Mouse (Mus musculus): ENCODE measurements at regions not wholly inside any gene's neighbourhood (a gene's known extent, or its start where the extent isn't known, plus 50 kb on each side); places are given as distances from the start of the nearest gene placed in this dataset.

- no peak for DNase-seq
Measured at GRCm38 (mm10) chr12:110332616-110333154, 53.8 kb downstream of the Dio3 start.

GRCm38 (mm10) chr12:110334609-110335008 lies 55.7 kb downstream of the Dio3 start:
- DNase-seq: no peak

DNA sequence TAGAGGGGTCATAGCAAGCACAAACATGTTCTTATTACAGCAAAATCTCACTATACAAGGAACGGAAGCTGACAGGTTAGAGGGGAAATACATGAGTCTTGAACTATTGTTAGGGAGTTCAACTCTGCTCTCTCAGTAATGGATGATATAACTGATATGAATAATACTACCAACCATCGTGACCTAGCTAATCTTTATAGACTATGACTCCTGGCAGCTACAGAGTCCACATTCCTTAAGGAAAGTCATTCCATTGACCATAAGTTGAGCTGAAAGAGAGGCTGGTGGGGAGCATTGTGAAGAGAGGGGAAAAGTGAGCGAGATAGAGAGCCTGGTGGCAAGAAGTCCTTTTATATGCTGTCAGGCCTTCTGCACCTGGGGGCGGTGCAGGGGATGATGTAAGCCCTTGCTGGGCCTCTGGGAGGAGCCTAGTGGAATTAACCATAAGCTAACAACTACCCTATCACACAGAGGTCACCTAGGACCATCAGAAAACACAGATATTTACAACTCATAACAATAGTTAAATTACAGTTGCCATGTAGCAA lies 65.5 kb downstream of the Dio3 start:
- DNase-seq: no peak

GRCm38 (mm10) chr12:110349621-110350020 lies 70.8 kb downstream of the Dio3 start:
- DNase-seq: no peak

GRCm38 (mm10) chr12:110355851-110356250 lies 77.0 kb downstream of the Dio3 start:
- DNase-seq: no peak

DNA sequence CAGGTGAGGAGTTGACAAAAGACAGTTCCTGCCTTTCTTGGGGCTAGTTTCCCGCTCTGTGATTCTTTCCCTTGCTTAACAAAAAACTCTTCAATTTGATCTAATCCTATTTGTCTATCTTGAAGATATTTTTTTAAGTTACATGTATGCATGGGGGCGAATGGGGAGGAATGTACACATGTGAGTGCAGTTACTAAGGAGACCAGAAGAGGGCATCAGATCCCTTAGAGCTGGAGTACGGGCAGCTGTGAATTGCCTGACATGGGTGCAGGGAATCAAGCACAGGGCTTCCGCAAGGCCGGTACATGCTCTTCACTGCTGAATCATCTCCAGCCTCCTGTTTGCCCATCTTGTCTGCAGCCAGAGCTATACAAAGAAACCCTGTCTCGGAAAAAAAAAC lies 79.8 kb upstream of the Ppp2r5c start:
- no peak for DNase-seq

GRCm38 (mm10) chr12:110367822-110368221 lies 79.1 kb upstream of the Ppp2r5c start:
- no peak for DNase-seq

GRCm38 (mm10) chr12:110371886-110372690 lies 74.8 kb upstream of the Ppp2r5c start:
- no peak for DNase-seq

DNA sequence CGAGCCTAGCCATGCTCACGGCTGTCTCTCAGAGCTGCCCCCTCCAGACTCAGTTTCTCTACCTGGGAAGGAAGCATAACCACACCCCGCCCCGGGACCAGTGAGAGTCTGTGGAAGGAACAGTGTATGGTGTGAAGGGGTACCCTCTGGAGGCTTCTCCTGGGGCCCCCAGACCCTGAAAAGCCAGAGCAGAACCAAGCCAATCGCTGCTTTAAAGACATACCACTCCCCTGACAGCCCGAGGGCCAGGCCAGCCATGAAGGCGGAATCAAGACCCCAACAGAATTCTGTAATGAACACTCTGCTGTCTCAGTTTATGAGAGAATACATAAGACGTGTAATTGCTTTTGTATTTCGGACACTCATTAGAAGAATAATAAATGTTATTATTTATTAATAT lies 73.9 kb upstream of the Ppp2r5c start:
- no peak for DNase-seq

- DNase-seq: peak; percentile 72
Measured at GRCm38 (mm10) chr12:110373408-110374065, 73.4 kb upstream of the Ppp2r5c start.

GRCm38 (mm10) chr12:110375139-110375538 lies 71.8 kb upstream of the Ppp2r5c start:
- DNase-seq: no peak

DNA sequence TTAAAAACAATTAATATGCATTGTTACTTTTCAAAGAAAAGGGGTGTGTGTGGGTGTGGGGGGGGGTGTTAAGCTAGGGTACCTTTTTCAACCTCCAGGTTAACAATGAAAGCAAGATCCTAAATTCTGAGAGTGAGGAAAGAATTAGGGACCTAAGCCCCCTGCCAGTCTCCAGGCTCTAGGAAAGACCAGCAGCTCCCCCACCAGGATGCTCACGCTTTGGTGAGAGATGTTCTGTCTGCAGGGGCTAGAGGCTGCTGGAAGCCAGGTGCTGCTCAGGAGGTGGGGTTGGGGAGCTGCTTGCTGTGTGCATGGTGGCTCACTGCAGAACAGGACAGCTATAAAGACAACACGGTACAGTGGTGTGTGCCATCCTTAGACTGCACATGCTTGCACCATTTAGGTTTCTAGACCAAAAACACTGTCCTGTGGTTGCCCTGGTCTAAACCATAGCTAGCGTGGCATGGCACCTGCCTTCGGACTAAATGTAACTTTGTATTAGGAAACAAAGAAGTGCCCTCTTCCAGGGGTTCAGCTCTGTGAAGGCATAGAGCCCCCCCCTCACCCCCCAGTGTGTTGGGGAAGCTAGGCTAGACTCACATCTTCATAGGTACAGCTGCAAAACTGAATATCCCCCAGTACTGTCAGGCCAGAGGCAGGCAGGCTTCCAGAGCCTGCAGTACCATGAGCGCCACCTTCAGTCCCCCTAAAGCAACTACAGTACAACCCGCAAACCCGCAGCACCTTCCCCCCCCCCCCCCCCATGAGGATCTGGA lies 70.7 kb upstream of the Ppp2r5c start:
- DNase-seq: no peak

DNA sequence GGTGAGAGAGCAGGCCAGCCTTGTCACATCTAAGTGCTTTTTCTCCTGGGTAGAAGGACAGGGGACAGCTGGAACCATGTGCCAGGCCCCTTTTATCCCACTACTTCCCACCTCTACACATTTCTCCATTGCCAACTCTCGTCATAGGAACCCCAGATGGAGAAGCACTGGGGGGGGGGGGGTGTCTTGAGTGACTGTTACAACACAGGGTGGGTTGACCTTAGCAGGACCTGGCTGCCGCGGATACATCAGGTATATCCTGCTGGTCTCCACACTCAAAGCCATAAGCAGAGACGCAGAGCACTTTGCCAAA lies 70.1 kb upstream of the Ppp2r5c start:
- DNase-seq: no peak

- no peak for DNase-seq
Measured at GRCm38 (mm10) chr12:110377306-110377705, 69.6 kb upstream of the Ppp2r5c start.

DNA sequence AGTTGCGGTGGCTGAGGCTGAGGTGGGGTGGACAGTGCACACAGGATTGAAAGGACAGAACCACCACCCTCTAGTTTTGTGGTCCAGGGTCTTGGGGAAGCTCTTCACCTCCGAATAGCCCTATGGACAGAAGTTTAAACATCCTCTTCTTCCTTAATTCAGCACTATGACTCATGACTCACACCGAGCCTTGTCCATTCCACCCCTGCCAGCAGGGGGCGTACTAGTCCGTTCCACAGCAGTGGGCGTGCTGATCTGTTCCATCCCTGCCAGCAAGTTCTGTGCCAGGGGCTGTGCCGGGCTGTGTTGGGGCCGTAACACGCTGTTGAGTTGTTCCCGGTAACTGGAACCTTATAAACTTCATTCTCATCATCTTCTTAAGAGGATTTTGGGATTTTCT lies 69.2 kb upstream of the Ppp2r5c start:
- peak; percentile 36 for DNase-seq

DNA sequence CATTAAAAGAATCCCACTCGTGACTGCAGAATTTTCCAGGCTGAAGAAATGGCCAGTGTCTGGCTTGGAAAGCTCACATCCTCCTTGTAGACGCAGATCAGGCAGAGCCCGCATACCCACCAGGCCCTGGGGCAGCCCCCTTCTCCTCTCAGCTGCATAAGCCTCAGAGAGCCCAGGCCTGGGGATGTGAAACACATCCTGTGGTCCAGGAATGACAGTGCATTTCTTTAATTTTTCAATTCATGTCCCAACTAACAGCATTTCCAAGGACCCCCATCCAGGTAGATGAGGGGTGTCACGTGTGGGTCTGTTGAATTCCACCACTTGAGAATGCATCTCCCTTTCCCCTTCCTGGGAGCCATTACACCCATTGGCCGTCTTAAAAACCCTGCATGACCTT lies 68.6 kb upstream of the Ppp2r5c start:
- no peak for DNase-seq

GRCm38 (mm10) chr12:110379721-110380120 lies 67.2 kb upstream of the Ppp2r5c start:
- DNase-seq: no peak

DNA sequence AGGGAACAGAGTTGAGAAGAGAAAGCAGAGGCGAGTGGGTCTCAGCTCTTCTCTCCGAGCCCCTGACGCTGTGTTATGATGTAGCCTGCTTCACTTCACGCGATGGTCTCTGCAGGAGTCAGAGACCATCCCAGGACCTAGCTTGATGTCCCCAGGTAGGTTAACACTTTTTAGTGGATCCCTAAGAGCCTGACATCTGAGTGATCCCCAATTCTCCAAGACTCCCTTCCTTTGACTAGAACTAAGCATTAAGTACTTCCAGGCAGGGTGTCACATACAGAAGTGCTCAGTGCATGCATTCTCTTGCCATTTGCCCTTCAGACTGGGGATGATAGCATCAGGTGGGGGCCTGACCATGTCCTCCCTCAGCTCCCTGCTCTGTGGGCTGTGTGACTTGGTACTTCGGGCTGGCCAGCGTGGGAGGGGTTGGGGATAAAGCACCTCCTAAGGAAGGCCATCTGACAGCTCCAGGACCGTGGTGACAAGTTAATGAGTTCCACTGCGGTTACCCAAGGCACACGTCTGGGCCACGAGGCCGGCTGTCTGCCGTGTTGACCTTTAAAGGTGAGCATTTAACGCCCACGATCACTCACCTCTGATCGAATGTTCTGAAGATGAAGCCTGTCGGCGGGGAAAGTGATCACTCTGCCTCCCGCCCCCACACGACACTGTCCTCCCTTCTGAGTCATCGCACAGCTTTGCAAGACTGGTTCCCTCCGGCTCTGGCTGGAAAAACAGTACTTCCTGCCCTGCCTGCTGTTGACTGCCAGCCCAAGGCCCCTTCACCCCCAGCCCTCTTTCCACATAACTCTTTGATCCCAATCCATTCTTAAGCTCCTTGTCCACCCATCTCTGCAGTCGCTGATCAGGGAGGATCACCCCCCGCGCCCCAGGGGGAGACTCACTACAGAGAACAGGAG lies 65.8 kb upstream of the Ppp2r5c start:
- DNase-seq: no peak

- no peak for DNase-seq
Measured at GRCm38 (mm10) chr12:110385031-110385430, 61.9 kb upstream of the Ppp2r5c start.

DNA sequence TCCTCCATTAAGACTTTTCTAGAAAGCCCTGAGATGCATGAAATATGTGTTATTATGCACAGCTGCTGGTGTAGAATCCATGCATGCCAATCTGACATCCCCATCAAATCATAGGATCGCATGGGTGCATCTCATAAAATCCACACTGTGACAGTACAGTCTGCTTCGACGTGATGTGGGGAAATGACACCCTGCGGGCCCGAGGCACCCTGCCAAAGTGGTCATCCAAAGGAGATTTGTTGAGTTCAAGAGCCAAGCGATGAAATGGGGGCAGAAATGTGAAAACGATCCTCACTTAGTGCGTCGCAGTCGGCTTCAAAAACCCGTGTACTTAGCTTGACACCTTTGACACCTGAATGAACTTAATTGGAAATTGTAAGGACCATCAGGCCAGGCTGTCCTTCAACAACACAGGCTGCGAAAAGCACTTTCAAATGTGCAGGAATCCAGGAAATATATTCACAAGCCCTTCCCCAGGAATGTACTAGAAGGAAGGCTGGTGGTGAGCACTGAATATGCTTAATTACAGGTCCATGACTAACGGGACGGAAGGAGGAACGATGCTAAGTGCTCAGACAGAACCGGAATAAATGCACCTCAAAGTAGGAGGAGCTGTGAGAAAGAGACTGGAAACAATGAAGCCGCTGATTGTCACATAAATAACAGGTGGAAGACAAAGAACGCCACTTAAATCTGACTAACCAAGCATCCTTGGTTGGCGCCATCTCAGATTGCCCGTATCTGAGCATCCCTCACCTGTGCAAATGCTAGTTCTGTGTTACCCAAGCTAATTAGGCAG lies 60.9 kb upstream of the Ppp2r5c start:
- DNase-seq: no peak

GRCm38 (mm10) chr12:110387056-110387455 lies 59.9 kb upstream of the Ppp2r5c start:
- no peak for DNase-seq
